Mouse (Mus musculus): ENCODE results near the gene Elp5. TPM values are rescaled to one million over a fixed set of nuclear protein-coding genes. Genes with fewer than 3 reads are reported as not detected.

The Elp5 gene
- total RNA-seq (2017) = 29.0 to 43.7 TPM (median 33.9 TPM) in 3 replicates

- ATAC-seq (replicated peaks; ENCODE audit: insufficient number of reproducible peaks, low FRiP score, low TSS enrichment, poor library complexity, severe bottlenecking) = no peak
These were observed at the start of gene Elp5 for GRCm38 (mm10) chr11:69982225-69982624. Gene Elp5, minus strand, starts transcription at chr11:69982517.

GRCm38 (mm10) chr11:70031321-70031670, 49.0 kb upstream of the Elp5 start:
- ATAC-seq (replicated peaks; ENCODE audit: insufficient number of reproducible peaks, low FRiP score, low TSS enrichment, poor library complexity, severe bottlenecking) = no peak

- ATAC-seq (replicated peaks; ENCODE audit: insufficient number of reproducible peaks, low FRiP score, low TSS enrichment, poor library complexity, severe bottlenecking) = no peak
These were observed 48.5 kb upstream of the Elp5 start for GRCm38 (mm10) chr11:70030651-70031320.

GRCm38 (mm10) chr11:70029829-70030550, 47.7 kb upstream of the Elp5 start:
- no peak for ATAC-seq (replicated peaks; ENCODE audit: insufficient number of reproducible peaks, low FRiP score, low TSS enrichment, poor library complexity, severe bottlenecking)

- peak; percentile 66 for ATAC-seq (replicated peaks; ENCODE audit: insufficient number of reproducible peaks, low FRiP score, low TSS enrichment, poor library complexity, severe bottlenecking)
These were observed 46.9 kb upstream of the Elp5 start for GRCm38 (mm10) chr11:70029130-70029801.

GRCm38 (mm10) chr11:70028401-70029129, 46.2 kb upstream of the Elp5 start:
- ATAC-seq (replicated peaks; ENCODE audit: insufficient number of reproducible peaks, low FRiP score, low TSS enrichment, poor library complexity, severe bottlenecking) = no peak

GRCm38 (mm10) chr11:70027397-70027796, 45.1 kb upstream of the Elp5 start:
- no peak for ATAC-seq (replicated peaks; ENCODE audit: insufficient number of reproducible peaks, low FRiP score, low TSS enrichment, poor library complexity, severe bottlenecking)

GRCm38 (mm10) chr11:70026689-70027088, 44.4 kb upstream of the Elp5 start:
- no peak for ATAC-seq (replicated peaks; ENCODE audit: insufficient number of reproducible peaks, low FRiP score, low TSS enrichment, poor library complexity, severe bottlenecking)

- no peak for ATAC-seq (replicated peaks; ENCODE audit: insufficient number of reproducible peaks, low FRiP score, low TSS enrichment, poor library complexity, severe bottlenecking)
These were observed 41.8 kb upstream of the Elp5 start for GRCm38 (mm10) chr11:70024151-70024514.

GRCm38 (mm10) chr11:70023481-70024150, 41.3 kb upstream of the Elp5 start:
- no peak for ATAC-seq (replicated peaks; ENCODE audit: insufficient number of reproducible peaks, low FRiP score, low TSS enrichment, poor library complexity, severe bottlenecking)

- ATAC-seq (replicated peaks; ENCODE audit: insufficient number of reproducible peaks, low FRiP score, low TSS enrichment, poor library complexity, severe bottlenecking) = peak; percentile 88
These were observed 39.2 kb upstream of the Elp5 start for GRCm38 (mm10) chr11:70021264-70022132.

GRCm38 (mm10) chr11:70020731-70021263, 38.5 kb upstream of the Elp5 start:
- peak; percentile 80 for ATAC-seq (replicated peaks; ENCODE audit: insufficient number of reproducible peaks, low FRiP score, low TSS enrichment, poor library complexity, severe bottlenecking)

GRCm38 (mm10) chr11:70020022-70020631, 37.8 kb upstream of the Elp5 start:
- no peak for ATAC-seq (replicated peaks; ENCODE audit: insufficient number of reproducible peaks, low FRiP score, low TSS enrichment, poor library complexity, severe bottlenecking)

- no peak for ATAC-seq (replicated peaks; ENCODE audit: insufficient number of reproducible peaks, low FRiP score, low TSS enrichment, poor library complexity, severe bottlenecking)
These were observed 37.2 kb upstream of the Elp5 start for GRCm38 (mm10) chr11:70019495-70020021.

GRCm38 (mm10) chr11:70018131-70018990, 36.0 kb upstream of the Elp5 start:
- no peak for ATAC-seq (replicated peaks; ENCODE audit: insufficient number of reproducible peaks, low FRiP score, low TSS enrichment, poor library complexity, severe bottlenecking)

GRCm38 (mm10) chr11:70017199-70017767, 35.0 kb upstream of the Elp5 start:
- no peak for ATAC-seq (replicated peaks; ENCODE audit: insufficient number of reproducible peaks, low FRiP score, low TSS enrichment, poor library complexity, severe bottlenecking)

Data from monocyte, adult 5-6 weeks (primary cell).